Mouse (Mus musculus) adrenal gland, adult (tissue): ENCODE measurements around the gene Arid2.

Experiments
- DNase-seq, 2 experiments: peaks; one replicate each; pipeline ENCODE4 v3.0.0; 2022 to 2023; ENCODE audit warnings: low spot score in 1 of 2; ENCODE audit not compliant: inconsistent age in 2 of 2

Gene Arid2

DNA sequence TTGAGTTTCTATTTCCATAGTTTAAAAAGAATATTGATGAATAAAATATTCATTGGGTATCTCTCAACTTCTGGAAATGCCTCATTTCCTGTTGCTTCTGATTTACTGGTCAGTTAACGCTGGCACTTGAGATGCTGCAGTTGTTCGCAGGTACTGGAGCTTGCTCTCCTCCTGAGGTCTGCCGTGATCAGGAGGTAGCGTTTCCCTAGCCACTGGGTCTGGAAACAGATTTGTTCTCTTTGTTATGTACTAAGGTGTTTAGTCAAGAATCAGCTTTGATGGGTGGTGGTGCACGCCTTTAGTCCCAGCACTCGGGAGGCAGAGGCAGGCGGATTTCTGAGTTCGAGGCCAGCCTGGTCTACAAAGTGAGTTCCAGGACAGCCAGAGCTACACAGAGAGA, 54.8 kb downstream of the Arid2 start:
- DNase-seq, result no peak

DNA sequence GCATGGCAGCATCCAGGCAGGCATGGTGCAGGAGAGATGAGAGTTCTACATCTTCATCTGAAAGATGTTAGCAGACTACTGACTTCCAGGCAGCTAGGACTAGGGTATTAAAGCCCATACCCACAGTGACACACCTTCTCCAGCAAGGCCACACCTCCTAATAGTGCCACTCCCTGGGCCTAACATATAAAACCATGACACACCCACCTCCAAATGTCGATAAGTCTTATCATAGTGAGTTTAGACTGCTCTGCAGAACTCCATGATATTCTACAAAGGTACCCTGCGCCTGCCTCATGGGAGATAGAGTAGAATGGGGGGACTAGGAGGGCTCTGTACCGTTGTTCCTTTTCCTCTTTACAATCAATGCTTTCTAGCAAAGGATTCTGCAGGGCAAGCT, 55.6 kb downstream of the Arid2 start:
- no peak for DNase-seq

GRCm38 (mm10) chr15:96344591-96345285, 57.4 kb downstream of the Arid2 start:
- no peak for DNase-seq

DNA sequence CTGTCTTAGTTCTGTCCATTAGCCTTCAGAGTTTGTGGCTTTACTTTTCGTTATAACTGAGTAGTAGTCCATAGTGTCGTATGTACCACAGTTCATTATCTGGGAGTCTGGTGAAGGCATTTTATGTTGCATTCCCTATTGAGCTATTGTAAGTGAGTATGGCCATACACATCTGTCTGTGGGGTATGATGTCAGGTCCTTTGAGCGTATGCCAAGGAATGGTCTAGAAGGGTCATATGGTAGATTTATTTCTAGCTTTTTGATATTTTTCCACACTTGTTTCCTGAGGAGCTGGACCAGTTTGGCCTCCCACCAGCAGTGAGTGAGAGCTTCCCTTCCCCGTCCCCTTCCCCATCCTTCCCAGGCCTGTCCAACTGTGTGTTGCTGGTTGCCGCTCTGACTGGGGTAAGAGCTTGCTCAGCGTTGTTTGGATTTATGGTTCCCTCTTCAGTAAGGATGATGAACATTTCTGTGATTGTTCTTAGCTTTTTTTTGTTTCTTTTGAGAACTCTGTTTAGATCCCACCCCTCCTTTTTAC, 58.1 kb downstream of the Arid2 start:
- no peak for DNase-seq

GRCm38 (mm10) chr15:96351432-96351831, 64.1 kb downstream of the Arid2 start:
- DNase-seq, result no peak

GRCm38 (mm10) chr15:96358871-96359270, 71.6 kb downstream of the Arid2 start:
- no peak for DNase-seq

GRCm38 (mm10) chr15:96360614-96361013, 73.3 kb downstream of the Arid2 start:
- no peak for DNase-seq

DNA sequence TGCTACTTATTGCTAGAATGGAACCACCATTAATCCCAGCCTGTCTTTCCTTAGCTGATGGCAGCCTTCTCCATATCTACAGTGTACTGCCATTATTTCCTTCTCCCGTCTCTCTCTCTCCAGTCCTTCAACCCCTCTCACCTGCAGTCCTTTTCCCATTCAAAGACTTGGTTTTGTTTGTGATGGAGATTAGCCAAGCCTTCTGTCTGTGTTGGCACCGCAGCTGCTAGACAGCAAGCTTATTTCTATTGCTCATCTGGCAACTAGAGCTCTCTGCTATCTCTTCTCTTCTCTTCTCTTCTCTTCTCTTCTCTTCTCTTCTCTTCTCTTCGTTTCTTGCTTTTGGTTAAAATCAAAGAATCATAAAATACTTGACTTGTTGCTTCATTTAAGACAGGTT, 78.0 kb downstream of the Arid2 start:
- no peak for DNase-seq

DNA sequence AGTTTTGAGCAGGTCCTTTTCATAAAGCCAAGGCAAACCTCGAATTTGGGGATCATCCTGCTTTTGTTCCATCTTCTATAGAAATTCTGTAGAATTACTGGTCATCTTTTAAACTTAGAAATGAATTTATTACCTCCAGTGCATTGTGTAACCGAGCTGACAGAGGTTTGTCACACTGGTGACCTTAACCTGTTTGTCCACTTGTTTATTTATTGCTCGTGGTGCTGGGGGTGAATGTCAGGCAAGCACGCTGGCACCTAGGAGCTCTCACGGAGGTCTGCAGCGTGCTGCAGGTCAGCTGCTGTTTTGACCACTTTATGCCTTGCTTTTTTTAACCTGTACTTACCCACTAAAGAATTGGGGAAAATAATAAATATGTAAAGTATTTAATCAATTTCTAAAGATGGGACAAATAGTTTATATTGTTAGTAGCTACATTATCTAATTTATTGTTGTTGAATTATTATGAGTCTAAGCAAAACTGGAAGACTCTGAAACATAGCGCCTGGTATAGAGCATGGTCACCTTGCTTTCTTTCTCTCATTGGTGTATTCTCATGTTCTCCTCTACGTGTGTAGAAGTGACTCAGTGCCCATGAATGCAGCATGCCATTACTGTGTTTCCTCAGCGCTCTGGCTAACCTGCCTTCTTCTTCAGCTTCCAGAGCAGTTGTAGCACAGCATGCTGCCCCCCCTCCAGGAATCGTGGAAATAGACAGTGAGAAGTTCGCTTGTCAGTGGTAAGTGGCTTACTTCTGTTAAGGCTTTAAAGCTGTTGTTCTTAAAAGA, 79.1 kb downstream of the Arid2 start:
- DNase-seq, result peak; percentile 38 to 80

- DNase-seq, result no peak
These were observed 84.0 kb downstream of the Arid2 start for GRCm38 (mm10) chr15:96371311-96371710.

DNA sequence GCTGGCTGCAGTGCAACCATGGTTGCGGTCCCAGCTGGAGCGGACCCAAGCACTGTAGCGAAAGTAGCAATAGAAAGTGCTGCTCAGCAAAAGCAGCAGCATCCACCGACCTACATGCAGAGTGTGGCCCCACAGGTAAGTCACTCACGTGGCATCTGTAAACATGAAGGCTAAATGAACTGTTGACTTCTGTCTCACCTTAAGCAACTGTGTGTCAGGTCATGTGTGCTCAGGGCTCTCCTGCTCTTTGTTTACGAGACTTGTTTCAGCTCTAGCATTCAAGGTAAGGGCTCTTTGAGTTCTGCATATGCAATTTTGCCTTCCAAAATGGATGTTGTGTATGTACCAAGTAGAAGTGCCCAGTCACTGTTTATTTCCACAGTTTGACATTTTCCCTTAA, 85.3 kb downstream of the Arid2 start:
- no peak for DNase-seq

DNA sequence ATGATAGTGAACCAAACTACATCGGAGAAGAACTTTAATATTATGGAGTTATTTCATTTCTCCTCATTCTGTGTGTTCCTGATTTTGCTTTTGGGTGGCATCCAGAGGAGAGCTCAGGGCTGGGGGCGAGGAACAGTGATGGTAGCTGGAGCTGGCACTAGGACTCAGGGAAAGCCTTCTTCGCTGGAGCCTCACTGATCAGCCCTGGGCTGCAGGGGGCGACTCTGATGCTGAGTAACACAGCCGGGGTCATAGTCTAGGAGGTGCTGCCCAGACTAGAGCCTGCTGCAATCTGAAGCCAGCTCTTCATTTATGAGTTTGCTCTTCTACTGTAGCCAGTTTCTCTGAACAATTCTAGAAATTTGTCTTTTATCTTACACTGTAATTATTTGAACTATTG, 85.8 kb downstream of the Arid2 start:
- DNase-seq, result no peak

GRCm38 (mm10) chr15:96376214-96376613, 88.9 kb downstream of the Arid2 start:
- no peak for DNase-seq

GRCm38 (mm10) chr15:96377263-96377662, 89.9 kb downstream of the Arid2 start:
- peak; percentile 30 to 69 for DNase-seq

DNA sequence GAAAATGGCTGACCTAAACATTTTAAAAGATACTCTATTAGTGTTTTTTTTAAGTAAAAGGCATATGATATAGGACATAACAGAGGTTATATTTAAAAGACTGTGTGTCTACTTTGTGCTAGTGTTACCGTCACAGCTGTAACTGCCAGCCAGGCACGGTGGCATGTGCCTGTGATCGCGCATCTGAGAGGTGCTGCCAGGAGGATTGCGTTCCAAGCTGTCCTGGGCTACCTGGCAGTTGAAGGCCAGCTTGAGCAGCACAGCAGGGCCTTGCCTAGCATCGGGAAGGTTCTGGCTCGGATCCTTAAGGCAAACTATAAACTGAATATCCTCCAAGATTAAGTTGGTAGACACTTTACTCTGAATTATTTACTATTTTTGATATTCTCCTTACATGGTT, 90.4 kb downstream of the Arid2 start:
- peak in 1 of 2 experiments; percentile 41 for DNase-seq

DNA sequence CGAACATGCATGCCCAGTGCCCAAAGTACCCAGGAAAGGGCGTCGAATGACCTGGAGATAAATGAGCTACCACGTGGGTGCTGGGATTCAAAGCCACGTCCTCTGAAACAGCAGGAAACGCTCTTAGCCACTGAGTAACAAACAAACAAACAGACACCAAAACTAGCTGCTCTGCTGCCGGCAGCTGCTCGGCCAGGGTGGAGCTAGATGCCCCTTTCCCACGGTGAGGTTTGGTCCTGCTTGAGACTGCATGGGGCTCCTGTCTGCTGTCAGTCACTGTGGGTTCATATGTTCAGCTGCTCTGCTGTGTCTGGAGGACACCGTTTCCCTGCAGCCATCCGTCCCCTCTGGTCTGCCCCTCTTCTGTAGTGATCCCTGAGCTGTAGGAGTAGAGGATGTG, 94.9 kb downstream of the Arid2 start:
- no peak for DNase-seq

- DNase-seq, result no peak
These were observed 101.2 kb downstream of the Arid2 start for GRCm38 (mm10) chr15:96388565-96388964.

DNA sequence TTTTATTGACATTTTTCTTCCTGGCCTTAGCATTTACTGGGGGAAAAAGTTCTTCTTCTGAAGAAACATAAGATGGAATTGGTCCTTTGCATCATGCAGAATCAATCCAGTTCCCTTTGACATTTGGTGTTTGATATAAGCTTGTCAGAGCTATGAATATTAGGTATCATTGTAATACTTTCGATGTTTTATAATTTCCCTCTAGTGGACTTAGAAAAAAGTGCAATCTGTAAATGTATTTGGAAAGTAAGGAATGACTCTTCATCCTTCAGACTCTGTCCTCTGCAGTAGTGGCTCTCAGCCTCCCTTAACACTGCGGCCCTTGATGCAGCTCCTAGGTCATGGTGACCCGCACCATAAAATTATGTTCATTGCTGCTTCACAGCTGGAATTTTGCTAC, 105.6 kb downstream of the Arid2 start:
- no peak for DNase-seq

DNA sequence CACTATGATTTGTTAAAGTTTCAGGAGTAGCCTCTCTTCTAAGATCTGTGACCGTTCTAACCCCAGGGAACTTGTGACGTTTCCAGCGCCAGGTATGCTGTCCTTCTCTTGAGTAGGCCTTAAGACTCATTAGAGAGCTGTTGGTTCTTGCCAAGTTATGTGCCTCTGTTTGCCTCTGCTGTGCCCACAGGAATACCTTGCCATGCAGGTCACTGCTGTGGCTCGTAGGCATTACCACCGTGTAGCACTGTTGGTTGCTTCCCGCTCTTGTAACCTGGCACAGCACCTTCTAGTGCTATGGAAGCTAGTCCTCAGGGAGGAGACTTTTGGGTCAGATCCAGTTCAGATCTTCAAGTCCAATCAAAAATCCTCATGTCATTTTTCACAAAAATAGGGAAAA, 107.8 kb downstream of the Arid2 start:
- DNase-seq, result no peak

- DNase-seq, result no peak
These were observed 109.5 kb downstream of the Arid2 start for GRCm38 (mm10) chr15:96396641-96397344.

DNA sequence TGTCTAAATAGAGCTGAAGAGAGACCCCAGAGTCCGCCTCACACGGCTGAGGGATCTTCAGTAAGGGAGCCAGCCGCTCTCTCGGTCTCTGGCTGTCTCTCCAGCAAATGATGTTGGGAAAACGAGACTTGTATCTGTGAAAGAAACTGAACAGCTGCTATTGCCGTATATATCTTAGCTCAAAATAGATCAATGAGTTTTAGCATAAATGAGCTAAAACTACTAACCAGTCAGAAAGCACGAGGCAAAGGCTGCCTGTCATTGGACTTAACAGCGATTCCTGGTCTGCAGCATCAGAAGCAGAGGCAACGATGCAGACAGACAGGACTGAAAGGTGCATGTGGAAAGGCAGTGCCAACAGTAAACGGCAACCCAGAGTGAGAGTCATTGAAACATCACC, 111.0 kb downstream of the Arid2 start:
- no peak for DNase-seq

DNA sequence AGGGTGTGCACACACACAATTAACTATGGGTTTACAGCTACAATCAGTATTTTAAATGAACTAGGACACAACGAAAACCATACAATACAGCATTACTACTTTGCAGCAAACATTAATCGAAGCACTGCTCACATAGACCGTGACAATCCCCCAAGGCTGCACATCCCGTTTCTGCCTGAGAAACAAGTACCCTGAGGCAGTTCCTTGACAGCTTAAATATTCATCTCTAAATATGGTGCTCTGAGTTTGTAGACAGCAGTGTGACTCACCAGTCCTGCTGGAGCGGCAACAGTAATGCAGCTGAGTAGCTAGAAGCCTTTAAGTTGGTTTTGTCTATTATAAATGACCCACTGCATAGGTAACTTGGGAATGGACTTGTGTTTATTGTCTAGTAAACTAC, 118.2 kb downstream of the Arid2 start:
- DNase-seq, result no peak
